Mouse (Mus musculus) layer of hippocampus, adult 9-10 months (tissue): ENCODE measurements around the gene Gsn.

Experiments
- DNase-seq: peaks from one replicate; pipeline ENCODE4 v3.0.0; 2022; ENCODE audit warnings: low spot score

Gsn gene

DNA sequence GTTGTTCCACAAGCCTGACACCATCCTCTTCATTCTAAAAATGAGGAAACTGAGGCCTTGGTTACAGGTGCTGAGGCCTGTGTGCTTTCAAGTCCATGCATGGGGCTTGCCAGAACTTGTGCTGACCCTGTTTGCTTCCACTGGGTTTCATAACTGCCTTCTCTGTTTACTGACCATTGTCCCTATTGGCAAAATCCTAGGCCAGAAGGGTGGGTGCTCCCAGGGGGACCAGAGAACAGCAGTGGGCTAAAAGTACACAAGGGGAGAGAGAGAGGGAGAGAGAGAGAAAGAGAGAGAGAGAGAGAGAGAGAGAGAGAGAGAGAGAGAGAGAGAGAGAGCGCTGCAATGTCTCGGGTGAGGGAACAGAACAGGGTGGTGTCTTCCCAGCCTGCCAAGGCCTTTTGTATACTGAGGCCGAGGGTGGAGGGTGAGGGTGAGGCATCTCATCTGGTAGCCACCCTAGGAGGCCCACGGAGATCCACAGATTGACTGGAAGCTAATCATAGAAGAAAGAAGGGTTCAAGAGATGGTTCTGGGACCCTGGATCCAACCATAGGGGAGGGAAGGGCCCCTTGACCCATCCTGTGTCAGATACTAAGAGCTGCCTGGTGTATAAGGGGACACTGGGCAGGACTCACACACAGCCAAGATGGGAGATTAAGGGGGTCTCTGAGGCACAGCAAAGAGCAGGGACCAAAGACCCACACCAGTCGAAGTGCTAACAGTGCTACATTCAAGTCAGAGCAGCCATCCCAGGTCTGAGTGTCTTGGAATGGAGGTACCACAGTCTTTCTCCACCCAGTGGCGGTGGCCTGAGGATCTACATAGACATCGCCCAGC lies 22.4 kb downstream of the Gsn start:
- no peak for DNase-seq

DNA sequence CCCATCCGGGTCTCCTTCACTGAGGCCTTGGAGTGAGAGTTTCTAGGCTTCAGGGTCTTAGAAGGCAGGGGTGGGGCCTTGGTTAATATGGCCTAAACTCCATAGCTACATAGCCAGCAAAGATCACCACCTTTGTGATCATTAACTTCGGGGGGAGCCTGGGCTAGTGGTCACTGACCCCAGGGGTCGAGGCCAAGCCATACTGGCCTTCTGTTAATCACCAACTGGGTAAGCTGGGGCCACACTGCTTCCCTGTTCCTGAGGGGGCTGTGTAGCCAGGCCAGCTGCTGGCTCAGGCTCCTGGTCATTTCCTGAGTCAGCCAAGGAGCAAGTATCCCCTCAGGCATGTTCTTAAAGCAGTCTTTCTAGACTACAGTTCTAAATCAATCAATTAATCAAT lies 23.8 kb downstream of the Gsn start:
- no peak for DNase-seq

DNA sequence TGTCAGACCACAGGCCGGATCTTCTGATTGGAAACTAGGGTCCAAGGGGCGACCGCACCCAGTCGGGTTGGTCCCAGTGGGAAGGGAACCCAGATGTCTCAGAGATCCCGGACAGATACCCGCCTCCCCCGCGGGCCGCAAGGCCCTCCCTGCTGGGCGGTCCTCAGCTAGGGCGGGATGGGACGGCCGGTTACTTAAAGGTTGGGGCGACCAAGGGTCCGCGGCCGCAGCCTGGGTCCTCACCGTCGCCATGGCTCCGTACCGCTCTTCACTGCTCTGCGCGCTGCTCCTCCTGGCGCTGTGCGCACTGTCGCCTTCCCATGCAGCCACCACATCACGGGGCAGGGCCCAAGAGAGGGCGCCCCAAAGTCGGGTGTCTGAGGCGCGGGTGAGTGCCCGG lies 26.0 kb downstream of the Gsn start:
- no peak for DNase-seq

DNA sequence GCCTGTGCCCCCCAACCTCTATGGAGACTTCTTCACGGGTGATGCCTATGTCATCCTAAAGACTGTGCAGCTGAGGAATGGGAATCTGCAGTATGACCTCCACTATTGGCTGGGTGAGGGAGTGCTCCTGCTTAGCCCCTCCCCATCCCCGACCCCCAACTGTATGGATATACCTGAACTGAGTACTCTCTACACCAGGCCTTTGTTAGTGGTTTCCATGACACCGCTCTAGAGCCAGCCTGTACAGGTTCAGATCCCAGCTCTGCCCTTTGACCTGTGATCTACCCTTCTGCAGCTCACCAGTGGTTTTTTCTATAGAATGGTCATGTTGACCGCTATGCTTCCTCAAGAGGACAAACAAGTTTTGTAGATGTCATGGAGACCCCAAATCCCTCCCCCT lies 27.8 kb downstream of the Gsn start:
- no peak for DNase-seq

DNA sequence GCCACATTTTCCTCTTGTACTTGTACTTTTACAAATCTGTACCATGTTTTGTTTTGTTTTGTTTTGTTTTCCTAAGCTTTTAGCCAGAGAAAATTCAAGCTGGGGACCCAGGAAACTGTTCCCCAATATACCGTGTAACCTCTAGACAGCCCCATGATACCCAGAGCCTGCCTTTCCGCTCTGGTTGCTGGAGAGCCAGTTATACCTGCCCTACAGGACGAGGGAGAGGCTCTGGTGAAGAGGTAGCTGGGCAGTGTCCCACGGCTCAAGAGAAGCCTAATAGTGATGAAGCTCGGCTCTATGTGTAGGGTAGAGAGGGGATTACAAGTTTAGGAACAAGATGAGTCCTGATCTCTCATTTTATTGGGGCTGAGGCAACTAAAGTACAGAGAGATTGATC lies 29.0 kb downstream of the Gsn start:
- DNase-seq: no peak

DNA sequence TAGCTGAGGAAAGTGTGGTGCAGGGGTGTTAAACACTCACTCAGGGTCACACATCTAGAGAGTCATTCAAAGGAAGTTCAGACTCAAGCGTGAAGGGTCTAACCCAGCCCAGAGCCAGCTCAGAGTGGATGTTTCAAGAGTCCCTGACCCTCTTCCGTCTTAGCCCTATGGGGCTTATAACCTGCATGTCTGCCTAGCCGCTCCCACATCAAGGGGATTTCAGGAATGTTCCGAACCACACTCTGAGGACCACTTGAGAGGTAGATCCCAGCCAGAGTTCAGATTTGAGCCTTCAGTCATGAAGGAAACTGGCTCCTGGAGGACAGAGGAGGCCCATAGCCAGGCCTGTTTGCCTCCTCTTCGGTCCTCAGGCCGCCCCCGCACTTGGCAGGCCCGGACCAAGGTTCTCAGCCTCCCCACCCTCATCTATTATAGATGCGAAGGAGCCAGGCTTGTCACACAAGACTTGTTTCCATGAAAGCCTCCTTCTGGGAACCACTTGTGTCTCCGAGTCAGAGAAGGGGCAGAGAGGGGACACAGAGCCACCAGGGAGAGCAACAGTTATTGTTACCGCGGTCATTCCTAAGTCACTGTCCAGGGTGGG lies 30.9 kb downstream of the Gsn start:
- DNase-seq: no peak

DNA sequence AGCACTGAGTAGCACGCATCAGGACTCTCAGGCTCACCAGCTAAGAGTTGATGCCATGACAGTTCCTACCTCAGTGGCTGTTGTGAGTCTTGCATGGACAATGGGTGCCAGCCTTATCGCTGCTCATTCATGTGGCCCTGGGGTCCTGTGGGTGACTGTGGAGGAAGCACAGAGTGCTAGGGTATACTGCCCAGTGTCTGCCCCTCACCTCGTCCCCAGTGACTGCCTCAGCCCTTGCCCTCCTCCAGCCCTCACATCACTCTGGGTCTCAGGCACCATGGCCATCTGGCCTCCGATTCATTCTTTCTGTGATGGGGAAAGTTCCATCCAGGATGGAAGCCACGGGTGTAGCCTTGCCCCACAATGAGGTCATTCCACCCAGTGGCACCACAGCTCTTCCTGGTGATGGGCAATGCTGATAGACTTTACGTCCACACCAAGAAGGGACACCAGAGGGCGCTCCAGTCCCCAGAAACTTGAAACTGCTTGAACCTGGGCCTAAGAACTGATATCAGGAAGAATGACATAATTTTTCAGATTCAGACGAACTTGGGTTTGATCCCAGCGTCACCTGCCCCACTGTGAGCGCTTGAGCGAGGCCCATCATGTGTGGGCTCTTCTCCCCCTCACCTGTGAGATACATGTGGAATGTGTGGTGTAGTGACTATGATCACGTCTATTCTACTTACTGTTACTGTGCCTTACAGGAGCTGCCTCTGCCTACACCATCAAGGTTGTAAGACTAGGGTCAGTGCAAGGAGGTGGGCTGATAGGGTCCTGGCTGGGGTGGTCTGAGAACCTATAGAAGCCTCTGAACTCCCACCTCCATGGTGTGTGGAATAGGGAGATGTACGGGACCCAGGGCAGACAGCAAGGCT lies 32.8 kb downstream of the Gsn start:
- DNase-seq: peak; percentile 73

DNA sequence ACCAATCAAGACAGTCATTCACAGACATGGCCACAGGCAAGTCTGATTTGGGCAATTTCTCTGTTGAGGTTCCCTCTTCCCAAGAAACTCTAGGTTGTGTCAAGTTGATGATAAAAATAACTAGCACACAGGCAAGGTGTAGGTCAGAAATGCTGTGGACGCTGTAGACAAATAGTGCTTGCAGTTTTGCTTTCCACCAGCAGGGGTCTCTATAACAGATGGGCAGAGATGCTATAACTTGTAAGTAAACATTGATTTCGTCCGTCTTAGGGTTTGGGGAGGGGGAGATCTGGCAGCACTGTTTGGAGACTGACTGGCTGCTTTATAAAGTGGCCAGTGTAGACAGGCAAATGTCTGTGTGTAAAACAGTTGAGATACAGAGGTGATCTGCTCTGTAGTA lies 35.7 kb downstream of the Gsn start:
- peak; percentile 40 for DNase-seq

DNA sequence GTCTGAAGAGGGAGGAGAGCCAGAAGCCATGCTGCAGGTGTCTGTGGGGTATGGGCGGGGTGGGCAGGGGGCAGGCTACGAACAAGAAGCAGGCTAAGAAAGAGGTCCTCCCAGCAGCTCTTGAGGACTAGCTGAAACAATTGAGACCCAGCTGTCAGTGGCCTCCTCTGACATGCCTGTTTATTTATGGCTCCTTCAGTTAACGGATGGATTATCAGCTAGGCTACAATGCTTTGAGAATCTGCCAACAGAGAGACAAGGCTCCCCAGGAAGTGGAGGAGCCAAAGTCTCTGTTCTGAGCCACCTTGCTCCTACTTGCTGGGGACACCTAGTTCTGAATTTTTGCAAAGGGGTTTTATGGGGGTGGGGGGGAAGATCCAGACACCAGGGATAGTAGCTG lies 36.5 kb downstream of the Gsn start:
- no peak for DNase-seq

DNA sequence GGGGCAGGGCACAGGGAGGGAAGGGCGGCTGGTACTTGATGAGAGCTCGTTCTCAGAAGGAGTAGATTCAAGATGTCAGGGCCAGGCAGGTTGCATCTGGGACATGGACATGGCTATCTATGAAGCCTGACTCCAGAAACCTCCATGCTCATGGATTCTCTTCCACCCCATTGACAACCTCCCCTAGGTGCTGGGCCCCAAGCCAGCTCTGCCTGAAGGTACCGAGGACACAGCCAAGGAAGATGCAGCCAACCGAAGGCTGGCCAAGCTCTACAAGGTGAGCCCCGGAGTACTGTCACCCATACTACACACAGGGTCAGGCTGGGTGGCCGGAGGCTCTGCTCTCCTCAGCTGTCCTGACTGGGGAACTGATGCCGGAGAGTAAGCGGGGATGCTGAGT lies 37.1 kb downstream of the Gsn start:
- DNase-seq: no peak

DNA sequence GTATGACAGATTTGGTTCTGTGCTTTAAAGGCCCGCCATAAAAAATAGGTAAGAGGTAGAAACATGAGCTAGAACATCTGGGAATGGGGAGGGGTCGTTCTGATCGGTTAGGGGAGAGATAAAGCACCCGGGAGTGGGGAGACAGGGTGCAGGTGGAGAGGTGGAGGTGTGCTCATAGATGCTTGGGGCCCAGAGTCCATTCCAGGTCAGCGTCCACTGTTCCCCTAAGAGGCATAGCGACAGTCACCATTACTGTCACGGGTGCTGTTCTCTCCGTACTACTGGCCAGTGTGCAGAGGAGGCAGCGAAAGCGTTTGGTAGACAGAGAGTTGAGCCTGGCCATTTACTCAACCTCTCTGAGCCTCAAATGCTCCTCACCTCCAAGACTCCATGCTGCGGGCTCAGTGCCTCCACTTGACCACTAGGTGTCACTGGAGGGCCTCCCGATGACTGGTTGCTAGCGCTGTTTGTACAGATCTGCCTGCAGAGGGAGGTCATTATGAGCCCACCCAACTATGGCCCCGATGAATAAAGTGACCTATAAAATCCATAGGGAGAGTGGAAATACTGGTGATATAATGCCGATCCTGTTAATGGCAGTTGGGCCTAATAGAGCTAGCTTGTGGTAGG lies 41.6 kb downstream of the Gsn start:
- peak; percentile 77 for DNase-seq

DNA sequence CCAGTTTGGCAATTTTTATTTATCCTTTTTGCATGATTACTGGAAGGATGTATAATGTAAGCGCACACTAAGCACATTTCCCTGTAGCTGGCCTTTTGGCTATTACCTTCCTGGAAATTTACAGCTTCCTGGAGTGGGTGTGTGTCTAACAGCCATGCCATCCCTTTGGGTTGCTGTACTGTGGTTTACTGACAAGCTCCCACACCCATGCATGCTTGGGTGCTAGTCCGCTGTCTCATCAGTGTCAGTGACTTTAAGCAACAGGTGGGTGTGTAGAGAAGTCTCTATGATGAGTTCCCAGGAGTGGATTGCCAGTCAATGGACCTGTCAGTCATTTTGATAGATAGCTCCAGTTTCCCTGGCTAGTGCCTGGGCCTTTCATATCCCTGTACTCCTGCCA lies 43.3 kb downstream of the Gsn start:
- DNase-seq: no peak

DNA sequence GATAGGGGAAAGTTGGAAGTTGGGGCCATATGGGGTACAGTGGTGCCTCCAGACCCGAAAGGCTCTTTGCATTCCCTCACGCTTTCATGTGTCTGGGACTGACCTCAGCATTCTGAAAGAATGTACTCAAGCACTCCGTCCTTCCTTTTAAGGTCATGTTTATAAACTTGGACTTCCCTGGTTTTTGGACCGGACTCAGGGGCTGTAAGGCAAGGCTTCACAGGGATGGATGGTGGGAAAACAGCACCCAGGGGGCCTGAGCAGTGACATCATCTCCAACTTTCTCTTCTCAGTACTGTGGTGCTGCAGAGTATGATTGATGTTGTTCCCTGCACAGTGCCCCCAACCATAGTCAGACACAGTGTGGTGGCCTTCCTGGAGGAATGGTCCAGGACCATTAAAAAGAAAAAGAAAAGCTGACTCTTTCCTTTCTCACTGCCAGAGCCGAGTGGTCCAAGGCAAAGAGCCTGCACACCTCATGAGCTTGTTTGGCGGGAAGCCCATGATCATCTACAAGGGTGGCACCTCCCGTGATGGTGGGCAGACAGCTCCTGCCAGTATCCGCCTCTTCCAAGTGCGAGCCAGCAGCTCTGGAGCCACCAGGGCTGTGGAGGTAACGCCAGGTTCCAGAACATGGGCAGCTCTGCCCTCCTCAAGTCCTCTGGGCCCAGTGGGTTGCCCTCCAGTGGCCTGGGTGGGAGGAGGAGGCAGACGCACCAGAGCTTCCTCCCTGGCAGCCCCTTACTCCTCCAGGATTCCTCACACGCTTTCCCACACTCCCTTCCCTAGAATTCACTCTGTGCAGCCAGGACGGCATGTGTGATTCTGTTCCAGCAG lies 46.1 kb downstream of the Gsn start:
- no peak for DNase-seq

DNA sequence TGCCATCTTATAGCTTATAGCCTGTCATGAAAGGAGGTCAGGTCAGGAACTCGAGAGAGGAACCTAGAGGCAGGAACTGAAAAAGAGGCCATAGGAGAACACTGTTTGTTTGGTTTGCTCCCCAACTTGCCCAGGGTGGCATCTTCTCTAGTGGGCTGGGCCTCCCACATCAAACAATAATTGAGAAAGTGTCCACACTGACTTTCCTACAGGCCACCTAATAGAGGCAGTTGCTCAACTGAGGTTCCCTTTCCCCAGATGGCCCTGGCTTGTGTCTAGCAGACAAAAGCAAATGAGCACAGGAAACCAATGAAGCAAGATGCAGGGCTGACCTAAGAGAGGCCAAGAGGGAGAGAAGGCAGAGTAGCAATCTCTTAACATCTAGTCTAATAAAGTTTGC lies 52.0 kb downstream of the Gsn start:
- no peak for DNase-seq

DNA sequence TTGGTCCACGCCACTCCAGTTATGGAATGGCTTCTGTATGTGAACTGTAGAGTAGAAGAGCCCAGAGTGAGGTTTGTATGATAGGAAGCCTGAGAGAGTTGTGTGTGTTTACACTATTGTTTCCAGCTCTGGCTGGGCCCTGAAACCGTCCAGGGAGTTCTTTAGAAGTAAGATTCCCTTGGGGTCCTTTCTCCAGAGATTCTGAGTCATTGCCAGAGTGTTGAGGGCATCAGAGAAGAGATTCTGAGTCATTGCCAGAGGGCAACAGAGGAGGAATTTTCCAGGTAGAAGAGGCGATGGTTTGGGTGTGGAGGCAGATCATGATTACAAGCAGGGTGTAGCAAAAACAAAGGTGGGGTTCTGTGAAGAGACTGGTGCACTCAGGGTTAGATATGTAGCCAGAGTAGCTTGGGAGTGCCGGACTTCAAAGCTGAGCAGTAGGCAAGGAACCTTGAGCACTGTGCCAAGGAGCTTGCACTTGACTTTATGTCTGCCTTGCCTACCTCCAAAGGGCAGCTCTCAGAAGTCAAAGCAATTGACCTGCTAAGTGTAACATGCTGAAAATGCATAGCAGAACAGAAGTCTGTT lies 53.8 kb downstream of the Gsn start:
- DNase-seq: no peak

DNA sequence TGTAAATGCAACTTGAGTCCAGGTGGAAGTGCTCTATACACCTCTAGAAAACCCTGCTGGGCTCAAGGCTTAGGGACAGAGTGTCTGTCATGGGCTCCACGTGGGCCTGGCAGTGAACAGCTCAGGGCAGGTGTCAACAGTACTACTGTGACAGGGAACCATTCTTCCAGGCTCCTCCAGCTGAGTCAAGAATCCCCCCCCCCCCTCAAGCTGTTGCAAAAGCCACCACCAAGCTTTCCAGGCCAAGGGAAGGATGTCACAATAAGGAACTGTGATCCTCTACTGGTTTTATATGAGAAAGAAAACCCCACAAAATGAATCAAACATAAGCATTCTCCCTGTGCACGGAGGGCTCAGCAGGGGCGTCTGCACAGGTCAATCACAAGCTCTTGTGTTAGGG lies 58.1 kb downstream of the Gsn start:
- DNase-seq: no peak

DNA sequence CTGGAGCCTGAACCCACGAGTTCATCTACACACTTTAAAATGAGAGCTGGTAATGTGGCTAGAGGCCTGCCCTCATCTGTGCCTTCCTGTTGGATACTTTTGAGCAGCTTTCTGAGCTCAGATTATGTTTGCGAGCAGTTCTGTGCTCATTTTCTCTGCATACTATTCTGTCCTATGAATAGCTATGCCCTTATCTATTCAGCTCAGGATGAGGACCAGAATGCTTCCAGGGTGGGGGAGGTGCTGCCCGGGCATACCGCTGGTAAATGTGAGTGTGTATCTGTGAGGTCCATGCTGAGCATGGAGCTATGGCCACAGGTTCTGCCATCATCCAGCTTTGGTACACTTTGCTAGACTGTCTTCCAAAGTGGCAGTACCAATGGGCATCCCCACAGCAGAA lies 61.4 kb downstream of the Gsn start:
- DNase-seq: no peak

DNA sequence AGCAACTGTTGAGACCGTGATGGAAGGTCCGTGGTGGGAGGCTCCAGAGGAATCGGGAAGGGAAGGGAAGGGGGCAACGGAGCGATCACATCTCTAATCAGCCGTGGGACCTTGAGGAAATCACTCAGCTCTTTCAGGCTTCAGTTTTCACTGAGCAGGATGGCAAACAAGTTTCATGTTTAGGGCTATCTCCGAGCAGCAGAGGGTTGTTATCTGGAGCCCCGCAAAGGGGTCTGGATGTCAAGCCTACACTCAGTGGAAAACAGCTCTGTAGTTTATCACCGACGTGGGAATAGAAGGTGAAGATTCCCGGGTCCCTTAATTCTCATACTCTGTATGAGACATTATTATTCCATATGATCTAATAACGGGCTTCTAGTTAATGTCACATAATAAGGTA lies 62.2 kb downstream of the Gsn start:
- DNase-seq: no peak

DNA sequence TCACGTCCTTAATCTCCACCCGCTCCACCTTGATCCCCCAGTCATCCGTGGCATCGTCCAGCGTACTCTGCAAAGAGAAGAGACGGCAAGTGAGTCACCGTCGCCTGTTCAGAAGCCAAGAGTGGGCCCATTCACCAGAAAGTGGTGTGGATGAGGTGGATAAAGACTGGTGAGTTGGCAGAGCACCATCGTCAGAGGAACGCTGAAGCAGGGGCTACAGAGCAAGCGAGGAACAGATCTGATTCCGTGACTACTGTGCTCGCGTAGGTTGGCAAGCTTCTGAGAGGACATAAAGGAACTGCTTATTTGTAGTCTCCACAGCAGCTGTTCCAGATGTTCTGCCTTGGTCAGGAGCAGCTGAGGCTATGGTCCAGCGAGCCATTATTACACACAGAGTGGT lies 64.2 kb downstream of the Gsn start:
- no peak for DNase-seq

DNA sequence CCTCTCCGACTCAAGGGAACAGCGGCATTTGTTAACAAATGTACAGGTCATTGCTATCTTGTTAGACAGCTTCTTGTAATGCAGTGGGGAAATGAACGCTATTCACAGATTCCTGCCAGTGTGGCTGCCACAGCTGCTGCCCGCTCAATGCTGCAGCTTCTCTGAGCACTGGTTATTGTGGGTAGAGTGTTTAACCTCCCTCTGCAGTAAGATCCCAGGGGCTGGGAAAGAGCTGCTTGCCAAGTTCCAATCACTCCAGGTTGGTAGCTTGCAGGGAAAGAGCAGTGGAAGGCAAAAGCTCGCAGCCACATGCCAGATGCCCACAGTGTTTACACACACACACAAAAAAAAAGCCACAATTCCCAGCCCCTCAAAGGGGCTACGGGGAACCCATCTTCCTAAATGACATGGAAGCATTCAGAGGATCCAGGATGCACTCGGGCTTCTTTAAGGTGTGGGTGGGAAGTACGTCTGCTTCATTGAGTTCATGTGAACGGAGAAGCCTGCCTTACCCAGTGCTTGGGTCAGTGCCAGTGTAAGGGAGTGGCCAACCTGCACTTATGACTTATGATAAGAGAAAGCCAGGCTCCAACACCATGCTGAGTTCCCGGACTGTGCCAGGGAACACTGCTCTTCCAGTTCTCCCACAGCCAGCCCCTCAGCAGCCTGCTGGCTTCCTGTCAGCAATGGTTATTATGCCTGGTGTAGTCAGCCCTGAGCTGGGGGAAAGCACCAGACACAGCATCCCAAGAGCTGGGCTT lies 66.4 kb downstream of the Gsn start:
- DNase-seq: no peak

DNA sequence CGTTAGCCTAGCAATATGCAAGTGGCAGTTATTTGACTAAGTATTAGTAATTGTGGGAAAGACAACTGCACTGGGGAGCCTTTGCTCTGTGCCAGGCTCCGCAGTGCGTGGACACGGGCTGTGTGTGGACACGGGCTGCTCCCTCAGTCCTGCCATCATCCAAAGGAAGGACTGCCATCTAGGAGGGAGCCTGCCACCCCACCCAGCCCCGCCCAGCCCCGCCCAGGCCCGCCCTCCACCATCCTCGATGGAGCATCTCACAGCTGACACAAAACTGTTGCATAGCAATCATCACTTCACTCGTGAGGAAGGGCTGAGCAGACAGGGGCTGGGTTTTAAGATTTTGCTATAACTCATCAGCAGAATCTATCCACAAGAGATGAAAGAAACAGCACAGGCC lies 69.8 kb downstream of the Gsn start:
- no peak for DNase-seq
